Mouse (Mus musculus): Measurements from ENCODE around the gene Hist1h2ag.

Gene Hist1h2ag

GRCm38 (mm10) chr13:22036149-22036956 lies 6.4 kb downstream of the Hist1h2ag start:
- DNase-seq = no peak

DNA sequence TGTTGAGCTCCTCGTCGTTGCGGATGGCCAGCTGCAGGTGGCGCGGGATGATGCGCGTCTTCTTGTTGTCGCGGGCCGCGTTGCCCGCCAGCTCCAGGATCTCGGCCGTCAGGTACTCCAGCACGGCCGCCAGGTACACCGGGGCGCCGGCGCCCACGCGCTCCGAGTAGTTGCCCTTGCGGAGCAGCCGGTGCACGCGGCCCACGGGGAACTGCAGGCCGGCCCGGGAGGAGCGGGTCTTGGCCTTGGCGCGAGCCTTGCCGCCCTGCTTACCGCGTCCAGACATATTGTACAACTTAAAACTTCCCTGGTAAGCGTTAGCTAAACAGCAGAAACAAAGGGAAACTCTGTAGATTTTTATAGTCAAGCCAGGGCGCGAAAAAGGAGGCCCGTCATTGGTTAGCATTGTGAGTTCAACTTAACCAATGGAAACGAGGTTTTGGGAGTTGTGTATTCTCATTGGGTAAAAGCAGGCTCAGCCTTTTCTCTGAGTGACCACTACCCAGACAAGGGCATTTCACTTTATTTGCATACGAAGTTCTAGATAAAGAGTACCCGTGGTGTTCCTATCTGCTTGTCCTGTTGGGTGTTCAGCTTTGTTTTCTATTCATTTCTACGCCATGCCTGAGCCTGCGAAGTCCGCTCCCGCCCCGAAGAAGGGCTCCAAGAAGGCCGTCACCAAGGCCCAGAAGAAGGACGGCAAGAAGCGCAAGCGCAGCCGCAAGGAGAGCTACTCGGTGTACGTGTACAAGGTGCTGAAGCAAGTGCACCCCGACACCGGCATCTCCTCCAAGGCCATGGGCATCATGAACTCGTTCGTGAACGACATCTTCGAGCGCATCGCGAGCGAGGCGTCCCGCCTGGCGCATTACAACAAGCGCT lies 7.2 kb downstream of the Hist1h2ag start, which contains the start of the genes Hist1h2ah and Hist1h2bk:
Gene Hist1h2ah (minus strand): TSS at position 302 of the 882 bp plus-strand sequence.
Gene Hist1h2bk (plus strand): TSS at position 604 of the 882 bp plus-strand sequence.
- DNase-seq = peak; percentile 79 to 80

DNA sequence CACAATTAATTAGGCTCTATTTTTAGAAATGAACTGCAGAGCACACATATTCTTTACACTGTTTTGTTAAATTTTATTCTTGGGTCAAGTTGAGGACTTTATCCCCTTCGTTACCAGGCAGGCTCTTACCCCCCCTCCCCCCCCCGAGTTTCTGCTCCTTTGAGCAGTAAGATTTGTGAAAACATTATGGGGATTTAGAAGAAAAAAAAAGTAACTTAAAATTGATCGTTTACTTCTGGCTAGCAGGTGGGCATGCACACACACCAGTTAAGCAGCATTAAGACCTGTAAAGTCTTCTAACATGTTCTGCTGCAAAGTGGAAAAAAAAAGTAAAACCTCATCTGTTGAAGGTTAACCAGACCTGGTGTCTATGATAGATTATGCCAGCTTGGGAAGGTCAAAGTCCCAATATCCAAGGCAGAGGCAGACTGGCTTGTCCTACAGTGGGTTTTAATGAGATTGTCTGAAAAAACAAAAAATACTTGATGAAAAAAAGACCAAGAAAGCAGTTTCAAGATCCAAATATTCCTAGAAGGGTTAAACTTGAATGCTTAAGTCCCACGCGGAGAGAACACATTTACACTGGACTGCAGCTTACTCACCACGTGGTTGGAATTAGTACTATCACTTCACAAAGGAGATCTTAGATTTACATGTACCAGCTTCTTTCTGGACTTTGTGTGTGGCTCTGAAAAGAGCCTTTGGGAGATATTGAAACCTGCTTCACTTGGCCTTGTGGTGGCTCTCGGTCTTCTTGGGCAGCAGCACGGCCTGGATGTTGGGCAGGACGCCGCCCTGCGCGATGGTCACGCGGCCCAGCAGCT lies 8.1 kb downstream of the Hist1h2ag start:
- DNase-seq = no peak

DNA sequence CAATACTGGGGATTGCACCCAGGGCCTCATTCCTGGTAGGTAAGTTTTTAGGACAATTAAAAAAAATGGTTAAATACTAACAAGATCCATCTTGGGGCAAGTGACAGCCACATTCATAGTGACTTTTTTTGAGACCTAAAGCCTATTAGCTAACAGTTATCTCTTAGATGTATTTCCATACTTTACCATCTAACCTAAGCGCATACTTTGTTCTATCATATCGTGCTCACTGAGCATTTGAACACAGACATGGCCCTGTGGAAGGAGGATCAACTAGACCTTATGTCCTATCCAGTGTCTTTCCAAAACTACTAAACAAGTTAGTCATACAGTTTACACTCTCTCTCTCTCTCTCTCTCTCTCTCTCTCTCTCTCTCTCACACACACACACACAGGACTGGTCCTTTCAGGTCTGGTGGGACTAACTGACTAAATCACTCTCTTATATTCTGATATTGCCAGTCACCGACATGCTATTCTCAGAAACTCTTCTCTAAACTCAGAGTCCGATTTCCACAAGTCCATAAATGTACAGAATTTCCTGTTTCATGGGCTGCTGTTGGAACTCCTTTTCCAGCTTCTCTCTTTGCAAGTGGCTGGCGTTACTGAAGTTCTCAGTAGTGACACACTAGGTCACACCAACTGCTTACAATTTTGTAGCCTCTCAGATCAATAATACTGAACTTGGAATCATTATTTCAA lies 8.9 kb downstream of the Hist1h2ag start:
- no peak for DNase-seq

DNA sequence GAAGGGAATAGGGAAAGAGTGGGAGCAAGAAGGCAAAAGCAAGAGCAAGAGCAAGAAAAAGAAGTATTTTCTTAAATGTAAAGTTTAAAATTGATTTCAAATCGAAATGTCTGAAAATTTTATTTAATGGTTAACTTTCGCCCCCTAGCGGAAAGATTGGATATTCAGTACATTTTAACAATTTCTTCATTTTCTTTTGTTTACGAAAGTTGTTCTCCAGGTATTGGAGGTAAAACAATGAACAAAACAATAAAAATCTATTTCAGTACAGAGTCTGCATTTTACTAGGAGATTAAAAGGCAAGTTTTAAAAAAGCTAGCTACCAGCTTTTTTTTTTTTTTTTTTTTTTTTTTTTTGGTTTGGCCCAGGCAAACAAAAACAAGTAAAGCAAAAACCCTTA lies 12.3 kb downstream of the Hist1h2ag start:
- DNase-seq = no peak

DNA sequence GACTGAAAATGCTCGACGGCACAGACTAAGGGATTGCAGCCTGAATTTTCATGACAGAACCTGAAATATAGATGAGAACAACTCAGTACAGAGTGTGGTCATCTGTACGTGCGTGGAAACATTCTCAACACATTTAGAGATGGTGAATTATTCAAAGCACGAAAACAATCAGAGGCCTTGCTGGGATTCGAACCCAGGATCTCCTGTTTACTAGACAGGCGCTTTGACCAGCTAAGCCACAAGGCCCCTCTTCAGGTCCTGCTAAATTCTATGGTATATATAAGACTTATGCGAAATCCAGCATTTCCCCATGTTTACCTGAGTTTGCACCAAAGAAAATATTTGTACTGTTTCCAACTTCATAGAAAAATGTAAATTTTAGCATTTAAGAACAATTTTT lies 12.8 kb downstream of the Hist1h2ag start:
- DNase-seq = no peak

GRCm38 (mm10) chr13:22028673-22029460 lies 13.9 kb downstream of the Hist1h2ag start:
- DNase-seq = peak; percentile 93 to 94

- peak; percentile 76 to 79 for DNase-seq
Observed at GRCm38 (mm10) chr13:22026058-22027031, 16.4 kb downstream of the Hist1h2ag start.

GRCm38 (mm10) chr13:22022241-22022640 lies 20.5 kb downstream of the Hist1h2ag start:
- peak; percentile 81 for DNase-seq

GRCm38 (mm10) chr13:22021581-22021980 lies 21.2 kb downstream of the Hist1h2ag start:
- DNase-seq = no peak

- peak; percentile 56 to 60 for DNase-seq
Observed at GRCm38 (mm10) chr13:22020901-22021339, 21.8 kb downstream of the Hist1h2ag start.

GRCm38 (mm10) chr13:22019934-22020835 lies 22.6 kb downstream of the Hist1h2ag start:
- no peak for DNase-seq

DNA sequence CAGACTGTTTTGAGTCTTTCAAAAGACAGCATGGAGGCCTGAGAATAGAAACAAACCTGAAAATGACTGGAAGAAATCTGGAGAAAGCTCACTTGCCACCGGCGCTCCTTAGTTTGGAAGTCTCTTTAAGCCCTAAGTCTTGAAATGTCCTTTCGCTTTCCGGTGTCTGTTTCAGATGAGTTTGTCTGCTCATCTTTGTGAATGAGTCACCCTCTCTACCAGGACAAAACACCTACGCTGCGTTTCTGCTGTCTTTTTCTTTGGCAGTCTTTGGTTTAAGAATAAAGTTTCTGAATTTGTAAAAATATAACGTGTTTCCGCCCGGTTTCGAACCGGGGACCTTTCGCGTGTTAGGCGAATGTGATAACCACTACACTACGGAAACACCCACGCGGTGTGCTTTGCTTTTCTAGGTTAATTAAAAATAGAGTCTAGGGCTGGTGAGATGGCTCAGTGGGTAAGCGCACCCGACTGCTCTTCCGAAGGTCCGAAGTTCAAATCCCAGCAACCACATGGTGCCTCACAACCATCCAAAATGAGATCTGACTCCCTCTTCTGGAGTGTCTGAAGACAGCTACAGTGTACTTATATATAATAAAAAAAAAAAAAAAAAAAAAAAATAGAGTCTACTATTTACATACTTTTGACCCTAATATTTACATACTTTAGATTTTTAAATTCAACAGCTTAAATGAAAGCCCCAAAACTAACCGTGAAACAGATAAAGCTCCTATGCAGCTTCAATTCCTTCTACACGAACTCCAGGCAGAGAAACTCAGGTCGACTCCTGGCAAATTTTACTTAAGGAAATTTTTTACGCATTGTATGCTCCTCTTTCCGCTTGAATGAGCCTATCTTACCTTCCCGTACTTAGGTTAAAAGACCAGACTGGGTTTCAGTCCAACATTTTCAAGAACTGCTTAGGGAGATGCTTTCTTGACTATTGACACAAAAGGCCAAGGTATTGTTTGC lies 27.0 kb downstream of the Hist1h2ag start:
- DNase-seq = peak; percentile 60 to 68

GRCm38 (mm10) chr13:22014411-22014845 lies 28.3 kb downstream of the Hist1h2ag start:
- DNase-seq = no peak

GRCm38 (mm10) chr13:22013716-22014115 lies 29.0 kb downstream of the Hist1h2ag start:
- no peak for DNase-seq

- DNase-seq = no peak
Observed at GRCm38 (mm10) chr13:22009642-22010041, 33.1 kb downstream of the Hist1h2ag start, which contains the start of gene Prss16. Gene Prss16 (minus strand): TSS chr13:22009742.

DNA sequence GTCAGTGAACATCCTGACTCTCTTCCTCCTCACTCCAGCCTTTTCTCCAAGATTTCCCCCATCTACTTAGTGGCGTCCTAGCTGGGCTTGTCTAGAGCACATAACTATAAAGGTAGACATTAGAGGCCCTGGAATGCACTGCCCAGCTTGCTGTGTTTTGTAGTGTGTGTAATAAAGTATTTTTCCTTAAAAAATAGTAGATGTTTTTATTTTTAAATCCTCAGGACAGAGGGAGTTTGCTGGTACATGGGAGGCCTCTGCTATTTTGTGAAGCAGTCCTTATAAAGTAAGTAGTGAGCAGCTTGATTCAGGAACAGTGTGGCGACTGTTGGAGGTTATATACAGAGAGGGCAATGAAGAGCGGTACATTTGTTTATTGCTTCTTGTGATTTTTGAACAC lies 34.0 kb downstream of the Hist1h2ag start:
- DNase-seq = no peak

All from lung, adult 18-20 months (tissue).